17 mouse cellular contexts compared by ENCODE assay signal in the genomic region with DNA sequence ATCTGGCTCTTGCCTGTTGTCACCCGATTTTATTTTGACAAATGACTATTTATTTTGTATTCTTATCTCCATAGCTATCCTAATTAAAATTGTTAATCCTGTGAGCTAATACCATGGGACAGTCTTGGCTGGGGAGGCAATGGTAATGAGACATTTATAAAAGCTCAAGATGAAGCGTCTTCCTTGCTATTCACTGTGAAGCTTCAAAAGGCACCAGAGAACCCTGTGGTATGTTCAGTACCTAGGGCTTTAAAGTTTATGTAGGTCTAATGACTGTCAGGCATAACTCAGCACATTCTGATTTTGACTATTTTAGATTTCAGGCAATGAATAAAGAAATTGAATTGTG.
DNase-seq lines count a peak whose midpoint lies in the region; ATAC-seq lines count a peak whose summit lies in the region.
"Had no signal": no experiment of that assay in that cellular context is flagged by ENCODE, and none has a peak within 500 bp of the region (broad histone marks: within the 10 kb centered on the region; RNA-seq: fewer than 3 reads in every experiment).

No protein-coding gene starts in this region.

- 71% methylated on average over 2 of the region's 2 CpGs for WGBS in hindbrain, embryonic 12.5 days
- WGBS in hindbrain, embryonic 13.5 days: 53% methylated on average over 2 of the region's 2 CpGs
- 43% methylated on average over 2 of the region's 2 CpGs for WGBS in midbrain, embryonic 13.5 days
- 74% methylated on average over 2 of the region's 2 CpGs for WGBS in midbrain, embryonic 10.5 days
- WGBS in midbrain, embryonic 14.5 days: 46% methylated on average over 2 of the region's 2 CpGs

- no peaks in the 10 kb centered on the region for H3K9me3 ChIP-seq in hindbrain, embryonic 12.5 days (replicated peaks)
- H3K9me3 ChIP-seq in hindbrain, embryonic 13.5 days: no peaks in the 10 kb centered on the region
- H3K9me3 ChIP-seq in midbrain, embryonic 13.5 days: no peaks in the 10 kb centered on the region
- H3K9me3 ChIP-seq in midbrain, embryonic 10.5 days (replicated peaks): no peaks in the 10 kb centered on the region
- H3K9me3 ChIP-seq in midbrain, embryonic 14.5 days (ENCODE audit: control insufficient read depth, low read length): no peaks in the 10 kb centered on the region
- H3K9me3 ChIP-seq: embryonic facial prominence, embryonic 12.5 days; heart, embryonic 13.5 days had no signal

- no peak overlapping the region for H3K4me2 ChIP-seq in hindbrain, embryonic 12.5 days (replicated peaks)
- no peak overlapping the region for H3K4me2 ChIP-seq in hindbrain, embryonic 13.5 days
- no peak overlapping the region for H3K4me2 ChIP-seq in midbrain, embryonic 13.5 days (replicated peaks)
- H3K4me2 ChIP-seq in midbrain, embryonic 14.5 days (ENCODE audit: low read length): no peak overlapping the region
- H3K4me2 ChIP-seq: embryonic facial prominence, embryonic 12.5 days; heart, embryonic 13.5 days; hindbrain, embryonic 14.5 days had no signal

- peaks cover 6% of the 10 kb centered on the region; the same call in 1 of the 2 replicates for H3K36me3 ChIP-seq in hindbrain, embryonic 12.5 days
- no peaks in the 10 kb centered on the region for H3K36me3 ChIP-seq in hindbrain, embryonic 13.5 days
- no peaks in the 10 kb centered on the region for H3K36me3 ChIP-seq in midbrain, embryonic 13.5 days
- peaks cover 14% of the 10 kb centered on the region for H3K36me3 ChIP-seq in midbrain, embryonic 10.5 days
- H3K36me3 ChIP-seq in midbrain, embryonic 14.5 days (ENCODE audit: control insufficient read depth, insufficient read depth, low read length): 0 out of 2 replicates have a peak, but pooled peaks cover 3% of the 10 kb centered on the region

- no peak overlapping the region for H3K9ac ChIP-seq in hindbrain, embryonic 12.5 days
- no peak overlapping the region for H3K9ac ChIP-seq in hindbrain, embryonic 13.5 days
- no peak overlapping the region for H3K9ac ChIP-seq in midbrain, embryonic 13.5 days (replicated peaks)
- no peak overlapping the region for H3K9ac ChIP-seq in midbrain, embryonic 14.5 days (replicated peaks; ENCODE audit: low read length)
- H3K9ac ChIP-seq: embryonic facial prominence, embryonic 12.5 days; forebrain, postnatal 0 days; heart, embryonic 13.5 days; hindbrain, embryonic 14.5 days had no signal

- no peak for DNase-seq in midbrain, embryonic 10.5 days (ENCODE audit: low spot score)
- DNase-seq in midbrain, embryonic 14.5 days: peak; percentile 35
- no peak for DNase-seq in thymus, postnatal 14 days
- no peak for DNase-seq in kidney, adult 18-20 months
- DNase-seq: adrenal gland, postnatal 10 days; cerebellum, adult 11-12 months; cerebellum, adult 9-10 months; cerebellum, postnatal 25 days; forebrain, postnatal 0 days; gastrocnemius, postnatal 14 days; heart, postnatal 36 days had no signal

- H3K27me3 ChIP-seq in hindbrain, embryonic 12.5 days: no peaks in the 10 kb centered on the region
- H3K27me3 ChIP-seq in hindbrain, embryonic 13.5 days: no peaks in the 10 kb centered on the region
- no peaks in the 10 kb centered on the region for H3K27me3 ChIP-seq in midbrain, embryonic 13.5 days
- H3K27me3 ChIP-seq in midbrain, embryonic 10.5 days (ENCODE audit: low read depth, poor library complexity, severe bottlenecking): no peaks in the 10 kb centered on the region
- no peaks in the 10 kb centered on the region for H3K27me3 ChIP-seq in midbrain, embryonic 14.5 days (ENCODE audit: control insufficient read depth, insufficient read depth, low read length)
- H3K27me3 ChIP-seq: embryonic facial prominence, embryonic 12.5 days; heart, embryonic 13.5 days had no signal

- H3K4me1 ChIP-seq in hindbrain, embryonic 12.5 days: no peaks in the 10 kb centered on the region
- H3K4me1 ChIP-seq in hindbrain, embryonic 13.5 days (replicated peaks): peaks cover 18% of the 10 kb centered on the region; the same call in 1 of the 2 replicates
- peaks cover 31% of the 10 kb centered on the region for H3K4me1 ChIP-seq in midbrain, embryonic 13.5 days (replicated peaks)
- peaks cover 44% of the 10 kb centered on the region for H3K4me1 ChIP-seq in midbrain, embryonic 10.5 days
- peaks cover 20% of the 10 kb centered on the region for H3K4me1 ChIP-seq in midbrain, embryonic 14.5 days (ENCODE audit: control insufficient read depth, insufficient read depth, low read length)
- H3K4me1 ChIP-seq: embryonic facial prominence, embryonic 12.5 days had no signal

- no peak overlapping the region for H3K4me3 ChIP-seq in hindbrain, embryonic 12.5 days
- H3K4me3 ChIP-seq in hindbrain, embryonic 13.5 days: no peak overlapping the region
- no peak overlapping the region for H3K4me3 ChIP-seq in midbrain, embryonic 13.5 days (replicated peaks)
- H3K4me3 ChIP-seq in midbrain, embryonic 10.5 days: no peak overlapping the region
- H3K4me3 ChIP-seq in midbrain, embryonic 14.5 days (replicated peaks; ENCODE audit: low read depth, low read length): no peak overlapping the region
- H3K4me3 ChIP-seq: embryonic facial prominence, embryonic 12.5 days; heart, embryonic 13.5 days had no signal

- H3K27ac ChIP-seq in hindbrain, embryonic 12.5 days: no peak overlapping the region
- no peak overlapping the region for H3K27ac ChIP-seq in hindbrain, embryonic 13.5 days
- H3K27ac ChIP-seq in midbrain, embryonic 13.5 days: no peak overlapping the region
- no peak overlapping the region for H3K27ac ChIP-seq in midbrain, embryonic 10.5 days (replicated peaks)
- H3K27ac ChIP-seq in midbrain, embryonic 14.5 days (replicated peaks; ENCODE audit: low read depth, low read length): no peak overlapping the region
- H3K27ac ChIP-seq: embryonic facial prominence, embryonic 12.5 days; heart, embryonic 13.5 days; hindbrain, embryonic 14.5 days had no signal

- 0 out of 2 replicates have a peak, but pooled peaks have one; percentile 41 for ATAC-seq in hindbrain, embryonic 12.5 days (ENCODE audit: low FRiP score)
- ATAC-seq in hindbrain, embryonic 13.5 days (ENCODE audit: low FRiP score): no peak
- ATAC-seq in midbrain, embryonic 13.5 days: peak; percentile 35
- ATAC-seq in midbrain, embryonic 14.5 days (ENCODE audit: low FRiP score, low TSS enrichment): no peak
- ATAC-seq: forebrain, postnatal 0 days had no signal

Comparison
In these comparisons a context has a peak if more than half of its experiments do, and no peak if none do; other contexts are left out.
1. ATAC-seq: peak in hindbrain, embryonic 12.5 days (single experiment) and midbrain, embryonic 13.5 days (single experiment); none in hindbrain, embryonic 13.5 days (single experiment) and midbrain, embryonic 14.5 days (single experiment).